Mouse (Mus musculus): ENCODE measurements around the gene Gm10097.

The Gm10097 gene

DNA sequence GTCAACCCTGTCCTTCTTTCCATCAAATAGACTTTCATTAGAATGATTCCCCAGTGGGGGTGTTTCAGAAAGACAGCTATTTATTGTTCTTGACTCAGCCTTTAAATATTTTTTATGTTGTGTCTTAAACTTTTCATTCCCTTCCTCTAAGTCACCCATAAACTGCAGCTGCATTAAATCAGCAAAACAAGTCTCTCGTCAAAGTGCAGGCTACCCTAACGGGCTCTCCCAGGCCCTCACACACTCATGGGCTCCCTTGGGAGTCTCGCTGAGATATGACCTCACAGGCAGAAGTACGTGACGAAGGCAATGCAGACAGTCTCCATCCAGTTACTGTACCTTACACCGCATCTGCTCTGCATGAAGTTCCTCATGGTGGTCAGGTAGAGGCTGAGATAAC is 17.3 kb downstream of the Gm10097 start:
- no peak for DNase-seq

DNA sequence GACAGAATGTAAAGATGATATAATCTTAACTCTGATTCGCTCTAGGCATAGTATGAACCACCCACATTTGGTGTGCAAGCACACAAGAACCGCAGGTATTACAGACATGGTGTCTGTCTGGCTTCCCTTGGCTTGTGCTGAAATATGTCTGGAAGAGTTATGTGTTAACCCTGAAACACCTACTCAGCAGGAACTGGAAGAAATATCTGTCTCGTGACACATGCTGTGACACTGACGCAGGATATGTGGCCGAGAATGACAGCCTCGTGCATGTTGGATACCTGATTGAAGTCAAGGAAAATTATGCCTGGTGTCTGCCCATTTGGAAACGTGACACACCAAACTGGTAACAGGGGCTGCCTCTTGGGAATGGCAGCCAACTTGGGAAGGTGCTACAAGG is 18.3 kb downstream of the Gm10097 start:
- no peak for DNase-seq

- DNase-seq = no peak
These were observed 20.1 kb downstream of the Gm10097 start for GRCm38 (mm10) chr10:5089133-5089532.

- DNase-seq = no peak
These were observed 28.2 kb downstream of the Gm10097 start for GRCm38 (mm10) chr10:5096996-5097753.

DNA sequence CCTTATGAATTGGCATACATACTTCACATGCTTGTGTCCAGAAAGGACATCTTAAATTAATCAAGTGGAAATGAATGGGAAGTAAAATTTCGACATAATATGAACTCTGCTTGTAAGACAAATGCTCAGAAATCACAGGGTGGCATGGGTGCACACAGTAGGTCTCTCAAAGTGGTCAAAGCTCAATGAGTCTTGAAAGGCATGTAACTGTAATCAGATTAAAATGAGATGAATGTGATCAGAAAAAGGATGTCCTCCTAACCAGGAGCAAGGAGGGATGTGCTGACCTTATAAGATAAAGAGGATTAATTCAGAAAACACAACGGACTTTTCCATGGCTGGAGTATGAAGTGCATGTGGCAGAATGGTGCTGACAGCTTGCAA is 28.8 kb downstream of the Gm10097 start:
- DNase-seq = no peak

GRCm38 (mm10) chr10:5110773-5111172 is 41.8 kb downstream of the Gm10097 start:
- DNase-seq = no peak

DNA sequence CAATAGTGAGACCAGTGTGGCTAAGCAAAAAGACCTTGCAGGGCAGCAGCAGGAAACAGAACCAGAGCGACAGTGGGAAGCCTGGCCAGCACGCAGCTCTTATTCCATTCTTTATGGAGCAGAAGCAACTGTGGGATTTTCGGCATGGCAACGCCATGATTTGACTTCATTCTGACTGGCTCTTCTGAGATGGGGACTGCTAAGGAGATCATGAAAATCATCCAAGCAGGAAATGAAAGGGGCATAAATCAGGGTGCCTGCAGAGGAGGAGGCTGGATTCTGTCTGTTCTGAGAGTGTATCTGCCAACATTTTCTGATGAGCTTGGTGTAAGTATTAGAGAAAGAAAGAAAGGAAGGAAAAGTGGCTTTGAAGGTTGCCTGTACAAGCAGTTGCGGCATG is 47.2 kb downstream of the Gm10097 start:
- DNase-seq = no peak

GRCm38 (mm10) chr10:5116720-5117119 is 47.7 kb downstream of the Gm10097 start:
- no peak for DNase-seq
